Mouse (Mus musculus) intestine, postnatal 0 days (tissue): ENCODE measurements around the gene Cdk12. TPM values are rescaled to one million over a fixed set of nuclear protein-coding genes. Genes with fewer than 3 reads are reported as not detected.

Source experiments
- ATAC-seq: fragments of 200-750 bp; cut with Nextera tagmentation; 2 replicates; pipeline ENCODE4 v1.8.0; 2017; ENCODE audit warnings: mild to moderate bottlenecking, moderate TSS enrichment, moderate library complexity
- H3K27ac ChIP-seq: fragments of 300-500 bp; sonication (generic); 2 replicates; pipeline ENCODE4 v1.5.1; 2014; ENCODE audit warnings: mild to moderate bottlenecking, low read depth, low read length, moderate library complexity
- H3K27me3 ChIP-seq: fragments of 300-500 bp; sonication (generic); replicated peaks from 2 replicates; pipeline ENCODE4 v1.6.1; 2014; ENCODE audit warnings: low read length, mixed read lengths; ENCODE audit not compliant: control insufficient read depth, insufficient read depth
- H3K36me3 ChIP-seq: fragments of 300-500 bp; sonication (generic); 2 replicates; pipeline ENCODE4 v1.6.1; 2014; ENCODE audit warnings: mild to moderate bottlenecking, moderate library complexity; ENCODE audit not compliant: control insufficient read depth, insufficient read depth
- H3K4me1 ChIP-seq: fragments of 300-500 bp; sonication (generic); replicated peaks from 2 replicates; pipeline ENCODE4 v1.6.1; 2014; ENCODE audit warnings: antibody characterized with exemption, low read length, mixed read lengths; ENCODE audit not compliant: control insufficient read depth, insufficient read depth
- H3K4me2 ChIP-seq: fragments of 300-500 bp; sonication (generic); replicated peaks from 2 replicates; pipeline ENCODE4 v1.6.1; 2014; ENCODE audit warnings: low read depth, mild to moderate bottlenecking, moderate library complexity
- H3K4me3 ChIP-seq: fragments of 300-500 bp; sonication (generic); 2 replicates; pipeline ENCODE4 v1.5.1; 2014; ENCODE audit warnings: low read depth, low read length
- H3K9ac ChIP-seq: fragments of 300-500 bp; sonication (generic); 2 replicates; pipeline ENCODE4 v1.6.1; 2014; ENCODE audit warnings: mild to moderate bottlenecking, low read depth, low read length
- H3K9me3 ChIP-seq: fragments of 300-500 bp; sonication (generic); 2 replicates; pipeline ENCODE4 v1.6.1; 2016; ENCODE audit warnings: mixed run types; ENCODE audit not compliant: control insufficient read depth
- CTCF ChIP-seq: sonication (generic); IDR thresholded peaks from 2 replicates; pipeline ENCODE4 v1.5.1; 2016; ENCODE audit warnings: low read depth, mild to moderate bottlenecking, control low read depth, antibody characterized with exemption, moderate library complexity
- WGBS: fragments of 180-500 bp; shearing (Covaris S2); extraction: QIAGEN DNeasy Blood & Tissue Kit; methylation state at CpG from one replicate; pipeline ENCODE4 v1.1.7; 2014; 5-methylcytosine and 5-hydroxymethylcytosine counted together
- polyA plus RNA-seq: library from polyadenylated mRNA; unstranded; fragments of >200 nt; fragmentation: Nextera tagmentation; extraction: Ambion mirVana; gene quantifications from 2 replicates; pipeline ENCODE4 v1.2.1, GENCODE M21; 2015

The Cdk12 gene
- polyA plus RNA-seq, 1 experiment from 2014 or later, result 4.9 TPM

GRCm38 (mm10) chr11:98287531-98287930 is 84.7 kb downstream of the Cdk12 start:
- Histone ChIP-seq H3K4me3 (no peak overlapping the region), H3K4me2 (no peak overlapping the region), H3K36me3 (no peaks in the 10 kb centered on the region), H3K9ac (no peak overlapping the region), H3K27me3 (no peaks in the 10 kb centered on the region), H3K9me3 (no peaks in the 10 kb centered on the region), H3K4me1 (no peaks in the 10 kb centered on the region), H3K27ac (no peak overlapping the region)
- ATAC-seq, result no peak
- no peak for TF ChIP-seq CTCF
- 49% methylated on average over 5 of the region's 5 CpGs for WGBS

- 56% methylated on average over 7 of the region's 7 CpGs for WGBS
- ATAC-seq, result no peak
Measured at GRCm38 (mm10) chr11:98287961-98288360, 85.1 kb downstream of the Cdk12 start.

GRCm38 (mm10) chr11:98289873-98290272 is 87.0 kb downstream of the Cdk12 start:
- no peak for ATAC-seq
- H3K4me2 ChIP-seq, result no peak overlapping the region
- TF ChIP-seq CTCF, result no peak

More at GRCm38 (mm10) chr11:98287961-98288360, 85.1 kb downstream of the Cdk12 start:
- H3K27ac ChIP-seq, result no peak overlapping the region
- H3K4me1 ChIP-seq, result no peaks in the 10 kb centered on the region
- no peak for TF ChIP-seq CTCF
- H3K4me3 ChIP-seq, result no peak overlapping the region
- no peaks in the 10 kb centered on the region for H3K27me3 ChIP-seq
- no peaks in the 10 kb centered on the region for H3K9me3 ChIP-seq
- H3K4me2 ChIP-seq, result no peak overlapping the region
- H3K36me3 ChIP-seq, result no peaks in the 10 kb centered on the region
- H3K9ac ChIP-seq, result no peak overlapping the region

GRCm38 (mm10) chr11:98290906-98291305 is 88.0 kb downstream of the Cdk12 start:
- H3K4me3 ChIP-seq, result no peak overlapping the region
- 0 out of 2 replicates have a peak, but pooled peaks cover 2% of the 10 kb centered on the region for H3K27me3 ChIP-seq
- no peak overlapping the region for H3K4me2 ChIP-seq
- no peak overlapping the region for H3K9ac ChIP-seq
- H3K27ac ChIP-seq, result no peak overlapping the region
- no peaks in the 10 kb centered on the region for H3K36me3 ChIP-seq
- TF ChIP-seq CTCF, result no peak
- no peaks in the 10 kb centered on the region for H3K4me1 ChIP-seq
- no peaks in the 10 kb centered on the region for H3K9me3 ChIP-seq
- no peak for ATAC-seq
- 59% methylated on average over 2 of the region's 2 CpGs for WGBS

More at GRCm38 (mm10) chr11:98289873-98290272, 87.0 kb downstream of the Cdk12 start:
- Histone ChIP-seq H3K27me3 (0 out of 2 replicates have a peak, but pooled peaks cover 2% of the 10 kb centered on the region), H3K4me1 (no peaks in the 10 kb centered on the region), H3K9me3 (no peaks in the 10 kb centered on the region), H3K36me3 (no peaks in the 10 kb centered on the region), H3K9ac (no peak overlapping the region), H3K4me3 (no peak overlapping the region), H3K27ac (no peak overlapping the region)
- WGBS, result 57% methylated on average over 13 of the region's 13 CpGs

GRCm38 (mm10) chr11:98293070-98293469 is 90.2 kb downstream of the Cdk12 start:
- 28% methylated on average over 2 of the region's 2 CpGs for WGBS
- H3K4me2 ChIP-seq, result no peak overlapping the region

GRCm38 (mm10) chr11:98294188-98295012 is 91.5 kb downstream of the Cdk12 start:
- Histone ChIP-seq H3K27me3 (0 out of 2 replicates have a peak, but pooled peaks cover 2% of the 10 kb centered on the region), H3K27ac (no peak overlapping the region), H3K9me3 (no peaks in the 10 kb centered on the region), H3K4me1 (no peaks in the 10 kb centered on the region), H3K9ac (peak overlapping the region; percentile 50), H3K4me3 (peak overlapping the region; percentile 67), H3K36me3 (no peaks in the 10 kb centered on the region), H3K4me2 (peak overlapping the region; percentile 94)
- TF ChIP-seq CTCF, result 0 out of 2 replicates have a peak, but pooled peaks have one; percentile 1
- 2% methylated on average over 55 of the region's 58 CpGs for WGBS
- peak; percentile 34; the same call in 1 of the 2 replicates for ATAC-seq

More at GRCm38 (mm10) chr11:98293070-98293469, 90.2 kb downstream of the Cdk12 start:
- no peak for TF ChIP-seq CTCF
- ATAC-seq, result no peak
- Histone ChIP-seq H3K27ac (no peak overlapping the region), H3K4me3 (no peak overlapping the region), H3K36me3 (no peaks in the 10 kb centered on the region), H3K27me3 (0 out of 2 replicates have a peak, but pooled peaks cover 2% of the 10 kb centered on the region), H3K9ac (no peak overlapping the region), H3K9me3 (no peaks in the 10 kb centered on the region), H3K4me1 (no peaks in the 10 kb centered on the region)
